Mouse (Mus musculus): ENCODE measurements at regions not wholly inside any gene's neighbourhood (a gene's known extent, or its start where the extent isn't known, plus 50 kb on each side); places are given as distances from the start of the nearest gene placed in this dataset.

GRCm38 (mm10) chr4:52666768-52667480 is 70.8 kb downstream of the Toporsl start:
- no peak for DNase-seq (ENCODE audit: low spot score)

- no peak for DNase-seq (ENCODE audit: low spot score)
These were observed 104.8 kb upstream of the Olfr275 start for GRCm38 (mm10) chr4:52709563-52709962.

- DNase-seq (ENCODE audit: low spot score): no peak
These were observed 88.2 kb upstream of the Olfr275 start for GRCm38 (mm10) chr4:52726203-52726602.

GRCm38 (mm10) chr4:52726625-52727297 is 87.6 kb upstream of the Olfr275 start:
- DNase-seq (ENCODE audit: low spot score): peak; percentile 13

GRCm38 (mm10) chr4:52733141-52733540 is 81.3 kb upstream of the Olfr275 start:
- no peak for DNase-seq (ENCODE audit: low spot score)

GRCm38 (mm10) chr4:52739543-52740474 is 74.6 kb upstream of the Olfr275 start:
- no peak for DNase-seq (ENCODE audit: low spot score)

- no peak for DNase-seq (ENCODE audit: low spot score)
These were observed 61.4 kb upstream of the Olfr275 start for GRCm38 (mm10) chr4:52752838-52753509.
